ENCODE assay signal across 22 mouse cellular contexts in the genomic region with DNA sequence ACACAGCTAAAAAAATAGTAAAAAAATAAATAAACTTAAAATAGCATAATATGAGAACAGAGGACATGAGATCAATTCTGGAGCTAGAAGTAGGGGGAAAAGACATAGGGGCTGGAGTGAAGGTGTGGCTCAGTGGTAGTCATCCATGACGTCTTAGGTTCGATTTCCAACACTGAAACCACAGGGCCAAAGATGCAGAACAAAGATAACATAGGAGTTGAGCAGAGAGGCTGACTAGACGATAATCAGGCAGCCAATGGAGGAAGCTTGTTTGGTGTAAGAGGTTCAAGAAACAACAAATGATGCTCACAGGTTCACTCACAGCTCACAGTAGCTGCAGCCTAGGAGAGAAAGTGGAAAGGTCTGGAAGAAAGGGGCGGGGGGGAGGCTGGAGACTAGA. TPM values are rescaled to one million over a fixed set of nuclear protein-coding genes. Genes with fewer than 3 reads are reported as not detected.
DNase-seq lines count a peak whose midpoint lies in the region; ATAC-seq lines count a peak whose summit lies in the region.
"Had no signal": no experiment of that assay in that cellular context is flagged by ENCODE, and none has a peak within 500 bp of the region (broad histone marks: within the 10 kb centered on the region; RNA-seq: fewer than 3 reads in every experiment).

No protein-coding gene starts in this region.

- no peak overlapping the region for H3K4me3 ChIP-seq in heart, embryonic 16.5 days (ENCODE audit: low read length)
- H3K4me3 ChIP-seq in heart, embryonic 10.5 days = no peak overlapping the region
- no peak overlapping the region for H3K4me3 ChIP-seq in liver, embryonic 16.5 days (ENCODE audit: low read depth, low read length)
- no peak overlapping the region for H3K4me3 ChIP-seq in kidney, embryonic 15.5 days (replicated peaks)
- H3K4me3 ChIP-seq: forebrain, embryonic 13.5 days; hindbrain, embryonic 10.5 days had no signal

- ATAC-seq in heart, embryonic 16.5 days (replicated peaks; ENCODE audit: extremely low read depth, insufficient read depth, low FRiP score) = no peak
- ATAC-seq in liver, embryonic 16.5 days (ENCODE audit: low read depth) = peak; percentile 32
- no peak for ATAC-seq in kidney, embryonic 15.5 days (replicated peaks; ENCODE audit: low FRiP score)
- ATAC-seq: forebrain, embryonic 13.5 days; Patski had no signal

- 0 out of 2 replicates have a peak, but pooled peaks cover 5% of the 10 kb centered on the region for H3K36me3 ChIP-seq in heart, embryonic 16.5 days (ENCODE audit: control insufficient read depth, insufficient read depth)
- peaks cover 22% of the 10 kb centered on the region for H3K36me3 ChIP-seq in heart, embryonic 10.5 days
- H3K36me3 ChIP-seq in liver, embryonic 16.5 days (ENCODE audit: control insufficient read depth, insufficient read depth) = no peaks in the 10 kb centered on the region
- no peaks in the 10 kb centered on the region; the same call in 1 of the 2 replicates for H3K36me3 ChIP-seq in kidney, embryonic 15.5 days
- H3K36me3 ChIP-seq: hindbrain, embryonic 10.5 days had no signal

- DNase-seq in heart, embryonic 10.5 days (ENCODE audit: low spot score) = no peak
- DNase-seq in CD4-positive helper T cell, adult 2 months (ENCODE audit: low read depth, low spot score) = peak; percentile 32
- DNase-seq in c-Kit-positive CD71-positive TER-119-negative erythroid progenitor cells, embryonic 14.5 days (ENCODE audit: low read depth) = peak; percentile 61
- no peak for DNase-seq in cerebellum, postnatal 4 days (ENCODE audit: low spot score in 2 of 2)
- no peak for DNase-seq in cerebellum, postnatal 25 days
- DNase-seq: adrenal gland, adult 8-10 months; gastrocnemius, postnatal 14 days; kidney, adult 18-20 months; kidney, postnatal 10 days; left cerebral cortex, postnatal 4 days; lung, postnatal 10 days; right cerebral cortex, adult 18-20 months; thymus, postnatal 25 days had no signal

- peaks cover 53% of the 10 kb centered on the region for H3K4me1 ChIP-seq in heart, embryonic 16.5 days (ENCODE audit: control insufficient read depth, insufficient read depth, low read length)
- peaks cover 67% of the 10 kb centered on the region for H3K4me1 ChIP-seq in heart, embryonic 10.5 days
- peaks cover 52% of the 10 kb centered on the region for H3K4me1 ChIP-seq in liver, embryonic 16.5 days (ENCODE audit: control insufficient read depth, low read depth, low read length)
- H3K4me1 ChIP-seq in kidney, embryonic 15.5 days = peaks cover 43% of the 10 kb centered on the region

- H3K27me3 ChIP-seq in heart, embryonic 16.5 days (ENCODE audit: control insufficient read depth, insufficient read depth, low read length) = peaks cover 10% of the 10 kb centered on the region
- peaks cover 46% of the 10 kb centered on the region for H3K27me3 ChIP-seq in heart, embryonic 10.5 days (ENCODE audit: insufficient read depth, poor library complexity, severe bottlenecking)
- H3K27me3 ChIP-seq in liver, embryonic 16.5 days (ENCODE audit: control insufficient read depth, insufficient read depth, low read depth, low read length) = peaks cover 29% of the 10 kb centered on the region
- H3K27me3 ChIP-seq in kidney, embryonic 15.5 days = peaks cover 24% of the 10 kb centered on the region
- H3K27me3 ChIP-seq: Patski had no signal

- no peaks in the 10 kb centered on the region for H3K9me3 ChIP-seq in heart, embryonic 16.5 days (replicated peaks; ENCODE audit: control insufficient read depth, low read length)
- no peaks in the 10 kb centered on the region for H3K9me3 ChIP-seq in heart, embryonic 10.5 days
- no peaks in the 10 kb centered on the region for H3K9me3 ChIP-seq in liver, embryonic 16.5 days (replicated peaks; ENCODE audit: control insufficient read depth, low read length)
- no peaks in the 10 kb centered on the region for H3K9me3 ChIP-seq in kidney, embryonic 15.5 days (replicated peaks)
- H3K9me3 ChIP-seq: forebrain, embryonic 13.5 days; hindbrain, embryonic 10.5 days had no signal

- H3K27ac ChIP-seq in heart, embryonic 16.5 days (ENCODE audit: low read length) = peak overlapping the region; percentile 73
- H3K27ac ChIP-seq in heart, embryonic 10.5 days = no peak overlapping the region
- peak overlapping the region; percentile 87 for H3K27ac ChIP-seq in liver, embryonic 16.5 days (ENCODE audit: low read length)
- no peak overlapping the region for H3K27ac ChIP-seq in kidney, embryonic 15.5 days
- H3K27ac ChIP-seq: forebrain, embryonic 13.5 days; hindbrain, embryonic 10.5 days had no signal

- 84% methylated on average over 4 of the region's 4 CpGs for WGBS in heart, embryonic 16.5 days
- 76% methylated on average over 4 of the region's 4 CpGs for WGBS in heart, embryonic 10.5 days
- WGBS in liver, embryonic 16.5 days (ENCODE audit: insufficient replicate concordance) = 20% methylated on average over 4 of the region's 4 CpGs
- WGBS in kidney, embryonic 15.5 days = 56% methylated on average over 4 of the region's 4 CpGs

- peak overlapping the region; percentile 40; the same call in 1 of the 2 replicates for H3K9ac ChIP-seq in heart, embryonic 16.5 days (ENCODE audit: low read length)
- H3K9ac ChIP-seq in liver, embryonic 16.5 days (ENCODE audit: low read depth, low read length) = peak overlapping the region; percentile 11; the same call in 1 of the 2 replicates
- H3K9ac ChIP-seq in kidney, embryonic 15.5 days = no peak overlapping the region
- H3K9ac ChIP-seq: forebrain, embryonic 13.5 days had no signal

- no peak overlapping the region for H3K4me2 ChIP-seq in heart, embryonic 16.5 days (ENCODE audit: low read depth, low read length)
- peak overlapping the region; percentile 40 for H3K4me2 ChIP-seq in liver, embryonic 16.5 days (ENCODE audit: low read depth, low read length)
- H3K4me2 ChIP-seq in kidney, embryonic 15.5 days = no peak overlapping the region
- H3K4me2 ChIP-seq: forebrain, embryonic 13.5 days; heart, embryonic 11.5 days had no signal

RNA-seq across cellular contexts. Expression of a gene that starts 4.0 kb away (rescaled TPM):
- 9.2 and 10.9 TPM in 2 replicates for polyA plus RNA-seq in heart, embryonic 16.5 days (2015; fragmentation: Nextera tagmentation; extraction: Ambion mirVana)
- polyA plus RNA-seq in heart, embryonic 10.5 days (2016; fragmentation: Nextera tagmentation; extraction: Ambion mirVana) = 3.3 and 3.9 TPM in 2 replicates
- polyA plus RNA-seq in liver, embryonic 16.5 days (2015; fragmentation: Nextera tagmentation; extraction: Ambion mirVana) = 0.44 and 0.71 TPM in 2 replicates
- 5.1 and 5.5 TPM in 2 replicates for polyA plus RNA-seq in kidney, embryonic 15.5 days (2015; fragmentation: Nextera tagmentation; extraction: Ambion mirVana)
- polyA plus RNA-seq: Patski had no signal

RNA-seq across cellular contexts. Expression of a gene that starts 19.0 kb away (rescaled TPM):
- 0.60 and 0.88 TPM in 2 replicates for polyA plus RNA-seq in heart, embryonic 16.5 days (2015; fragmentation: Nextera tagmentation; extraction: Ambion mirVana)
- polyA plus RNA-seq in heart, embryonic 10.5 days (2016; fragmentation: Nextera tagmentation; extraction: Ambion mirVana) = 1.4 TPM in 1 of 2 replicates, not detected in the other
- polyA plus RNA-seq in liver, embryonic 16.5 days (2015; fragmentation: Nextera tagmentation; extraction: Ambion mirVana) = 0.27 and 0.37 TPM in 2 replicates
- 2.0 and 2.8 TPM in 2 replicates for polyA plus RNA-seq in kidney, embryonic 15.5 days (2015; fragmentation: Nextera tagmentation; extraction: Ambion mirVana)
- polyA plus RNA-seq: C2C12; erythroblast, embryonic 14.5 days; Patski had no signal

RNA-seq across cellular contexts. Expression of a gene that starts 35.5 kb away (rescaled TPM):
- polyA plus RNA-seq in heart, embryonic 16.5 days (2015; fragmentation: Nextera tagmentation; extraction: Ambion mirVana) = 0.96 and 1.7 TPM in 2 replicates
- polyA plus RNA-seq in heart, embryonic 10.5 days (2016; fragmentation: Nextera tagmentation; extraction: Ambion mirVana) = 1.1 and 5.6 TPM in 2 replicates
- 0.58 and 1.7 TPM in 2 replicates for polyA plus RNA-seq in liver, embryonic 16.5 days (2015; fragmentation: Nextera tagmentation; extraction: Ambion mirVana)
- 9.2 TPM in 2 replicates for polyA plus RNA-seq in kidney, embryonic 15.5 days (2015; fragmentation: Nextera tagmentation; extraction: Ambion mirVana)
- polyA plus RNA-seq: erythroblast, embryonic 14.5 days; forebrain, embryonic 13.5 days; Patski had no signal

RNA-seq across cellular contexts. Expression of a gene that starts 48.7 kb away (rescaled TPM):
- 10.9 and 11.8 TPM in 2 replicates for polyA plus RNA-seq in heart, embryonic 16.5 days (2015; fragmentation: Nextera tagmentation; extraction: Ambion mirVana)
- 19.9 and 20.1 TPM in 2 replicates for polyA plus RNA-seq in heart, embryonic 10.5 days (2016; fragmentation: Nextera tagmentation; extraction: Ambion mirVana)
- 6.1 and 6.3 TPM in 2 replicates for polyA plus RNA-seq in liver, embryonic 16.5 days (2015; fragmentation: Nextera tagmentation; extraction: Ambion mirVana)
- 24.3 and 25.9 TPM in 2 replicates for polyA plus RNA-seq in kidney, embryonic 15.5 days (2015; fragmentation: Nextera tagmentation; extraction: Ambion mirVana)

RNA-seq across cellular contexts. Expression of a gene that starts 48.8 kb away (rescaled TPM):
- 45.9 and 53.3 TPM in 2 replicates for polyA plus RNA-seq in heart, embryonic 16.5 days (2015; fragmentation: Nextera tagmentation; extraction: Ambion mirVana)
- 75.8 and 84.8 TPM in 2 replicates for polyA plus RNA-seq in heart, embryonic 10.5 days (2016; fragmentation: Nextera tagmentation; extraction: Ambion mirVana)
- 56.4 and 61.8 TPM in 2 replicates for polyA plus RNA-seq in liver, embryonic 16.5 days (2015; fragmentation: Nextera tagmentation; extraction: Ambion mirVana)
- 81.3 and 87.4 TPM in 2 replicates for polyA plus RNA-seq in kidney, embryonic 15.5 days (2015; fragmentation: Nextera tagmentation; extraction: Ambion mirVana)

Comparison
In these comparisons a context has a peak if more than half of its experiments do, and no peak if none do; other contexts are left out.
1. H3K27ac ChIP-seq: peak in heart, embryonic 16.5 days (single experiment) and liver, embryonic 16.5 days (single experiment); none in heart, embryonic 10.5 days (single experiment) and kidney, embryonic 15.5 days (single experiment).
2. DNase-seq: peak in CD4-positive helper T cell, adult 2 months (single experiment) and c-Kit-positive CD71-positive TER-119-negative erythroid progenitor cells, embryonic 14.5 days (single experiment); none in heart, embryonic 10.5 days (single experiment), cerebellum, postnatal 4 days (0 of 2) and cerebellum, postnatal 25 days (0 of 2).